Mouse (Mus musculus) granulocyte monocyte progenitor cell, adult 5-6 weeks (primary cell): ENCODE measurements around the gene Adam19. TPM values are rescaled to one million over a fixed set of nuclear protein-coding genes. Genes with fewer than 3 reads are reported as not detected.
A peak's percentile ranks its signal among the peaks of the same experiment; 100 is the strongest.
"Not testable (repeated sequence)": the region's sequence is repeated elsewhere in the genome, so short reads cannot be mapped to it uniquely, and the experiment has no call there.

Source experiments
- ATAC-seq: replicated peaks from 2 replicates; pipeline ENCODE4 v1.8.0; 2016; ENCODE audit warnings: mild to moderate bottlenecking, moderate TSS enrichment, inconsistent platforms; ENCODE audit not compliant: poor library complexity, severe bottlenecking
- total RNA-seq, 2 experiments: library from RNA; stranded (forward) in 1 of 2; stranded (reverse) in 1 of 2; fragments of 200-712, 200-1000 nt in 1 of 2; fragments of >200 nt in 1 of 2; fragmentation: Nextera tagmentation in 1 of 2; gene quantifications; 2 replicates each; pipeline ENCODE4 v1.2.3; 2014 to 2017

Gene Adam19
- total RNA-seq, 2 experiments from 2014 or later: 0.19 to 0.26 TPM

- no peak for ATAC-seq
These were observed 70.5 kb downstream of the Adam19 start for GRCm38 (mm10) chr11:46126317-46126716.

- ATAC-seq: no peak
These were observed 71.1 kb downstream of the Adam19 start for GRCm38 (mm10) chr11:46126827-46127410.

GRCm38 (mm10) chr11:46127621-46128547 lies 72.1 kb downstream of the Adam19 start:
- peak; percentile 78 for ATAC-seq

- peak; percentile 54 for ATAC-seq
These were observed 72.8 kb downstream of the Adam19 start for GRCm38 (mm10) chr11:46128548-46128945.

GRCm38 (mm10) chr11:46131022-46131986 lies 75.5 kb downstream of the Adam19 start:
- ATAC-seq: no peak

GRCm38 (mm10) chr11:46134899-46135298 lies 79.1 kb downstream of the Adam19 start:
- no peak for ATAC-seq

GRCm38 (mm10) chr11:46143342-46143741 lies 87.5 kb downstream of the Adam19 start:
- no peak for ATAC-seq

- ATAC-seq: no peak
These were observed 89.5 kb downstream of the Adam19 start for GRCm38 (mm10) chr11:46145163-46145875.

GRCm38 (mm10) chr11:46146619-46147018 lies 90.8 kb downstream of the Adam19 start:
- peak; percentile 57 for ATAC-seq

GRCm38 (mm10) chr11:46156945-46157344 lies 101.2 kb downstream of the Adam19 start:
- no peak for ATAC-seq

- ATAC-seq: no peak
These were observed 101.7 kb downstream of the Adam19 start for GRCm38 (mm10) chr11:46157462-46157861.

- peak; percentile 55 for ATAC-seq
These were observed 110.2 kb downstream of the Adam19 start, which contains the start of gene Nipal4 for GRCm38 (mm10) chr11:46165866-46166585. Gene Nipal4, minus strand, starts transcription at chr11:46166508.

GRCm38 (mm10) chr11:46168506-46168905 lies 112.7 kb downstream of the Adam19 start:
- ATAC-seq: no peak

GRCm38 (mm10) chr11:46169908-46170307 lies 114.1 kb downstream of the Adam19 start:
- no peak for ATAC-seq

- ATAC-seq: no peak
These were observed 116.3 kb downstream of the Adam19 start for GRCm38 (mm10) chr11:46172128-46172527.

- ATAC-seq: no peak
These were observed 120.4 kb downstream of the Adam19 start for GRCm38 (mm10) chr11:46176155-46176554.

- no peak for ATAC-seq
These were observed 121.7 kb downstream of the Adam19 start for GRCm38 (mm10) chr11:46177246-46178043.

- not testable (repeated sequence) for ATAC-seq
These were observed 126.2 kb downstream of the Adam19 start for GRCm38 (mm10) chr11:46182031-46182430.
